In genomic region chr1:193002307-193002706, GRCm38 (mm10) we compare ENCODE assay signal across 26 mouse cellular contexts. TPM values are rescaled to one million over a fixed set of nuclear protein-coding genes. Genes with fewer than 3 reads are reported as not detected.
DNase-seq lines count a peak whose midpoint lies in the region; ATAC-seq and TF ChIP-seq lines count a peak whose summit lies in the region.
"Had no signal": no experiment of that assay in that cellular context is flagged by ENCODE, and none has a peak within 500 bp of the region (broad histone marks: within the 10 kb centered on the region; RNA-seq: fewer than 3 reads in every experiment).

No protein-coding gene starts in this region.

- H3K4me3 ChIP-seq in liver, embryonic 11.5 days (ENCODE audit: low read depth, low read length), result no peak overlapping the region
- no peak overlapping the region; the same call in 1 of the 2 replicates for H3K4me3 ChIP-seq in bone marrow macrophage, adult 2 months (ENCODE audit: insufficient read depth, low read length)
- no peak overlapping the region for H3K4me3 ChIP-seq in liver, embryonic 13.5 days (replicated peaks)
- no peak overlapping the region for H3K4me3 ChIP-seq in hindbrain, embryonic 16.5 days (ENCODE audit: low read length)
- H3K4me3 ChIP-seq: forebrain, embryonic 13.5 days; hindbrain, embryonic 10.5 days; hindbrain, embryonic 15.5 days; midbrain, embryonic 10.5 days had no signal

- H3K4me1 ChIP-seq in liver, embryonic 11.5 days (replicated peaks; ENCODE audit: control insufficient read depth, insufficient read depth, low read length), result peaks cover 14% of the 10 kb centered on the region
- H3K4me1 ChIP-seq in bone marrow macrophage, adult 2 months (ENCODE audit: control insufficient read depth, insufficient read depth, low read length), result peaks cover 17% of the 10 kb centered on the region
- H3K4me1 ChIP-seq in liver, embryonic 13.5 days (replicated peaks), result peaks cover 79% of the 10 kb centered on the region
- H3K4me1 ChIP-seq in hindbrain, embryonic 16.5 days (ENCODE audit: control insufficient read depth, insufficient read depth, low read depth, low read length), result no peaks in the 10 kb centered on the region
- H3K4me1 ChIP-seq: forebrain, embryonic 13.5 days; hindbrain, embryonic 10.5 days; hindbrain, embryonic 15.5 days; midbrain, embryonic 10.5 days had no signal

- H3K27me3 ChIP-seq in liver, embryonic 11.5 days (replicated peaks; ENCODE audit: control insufficient read depth, insufficient read depth, low read length), result no peaks in the 10 kb centered on the region
- H3K27me3 ChIP-seq in liver, embryonic 13.5 days, result no peaks in the 10 kb centered on the region
- no peaks in the 10 kb centered on the region for H3K27me3 ChIP-seq in hindbrain, embryonic 16.5 days (replicated peaks; ENCODE audit: control insufficient read depth, insufficient read depth, low read length)
- H3K27me3 ChIP-seq: CH12.LX; forebrain, embryonic 13.5 days; hindbrain, embryonic 15.5 days had no signal

- TF ChIP-seq POLR2A in bone marrow macrophage, adult 2 months (IDR thresholded peaks at IDR 0.05; ENCODE audit: borderline replicate concordance, low read depth, low read length), result no peak

- ATAC-seq in liver, embryonic 11.5 days (replicated peaks; ENCODE audit: low FRiP score), result no peak
- no peak for ATAC-seq in liver, embryonic 13.5 days (ENCODE audit: low read depth)
- peak; percentile 48 for ATAC-seq in megakaryocyte, adult 5-6 weeks (ENCODE audit: poor library complexity, severe bottlenecking)
- ATAC-seq in hindbrain, embryonic 16.5 days, result no peak
- ATAC-seq: forebrain, embryonic 13.5 days; midbrain, embryonic 16.5 days had no signal

- H3K9me3 ChIP-seq in liver, embryonic 11.5 days (ENCODE audit: control insufficient read depth, low read length), result no peaks in the 10 kb centered on the region
- H3K9me3 ChIP-seq in liver, embryonic 13.5 days (replicated peaks), result no peaks in the 10 kb centered on the region
- no peaks in the 10 kb centered on the region for H3K9me3 ChIP-seq in hindbrain, embryonic 16.5 days (ENCODE audit: control insufficient read depth, low read length)
- H3K9me3 ChIP-seq: forebrain, embryonic 13.5 days; hindbrain, embryonic 10.5 days; hindbrain, embryonic 15.5 days; midbrain, embryonic 10.5 days had no signal

- H3K4me2 ChIP-seq in liver, embryonic 11.5 days, result no peak overlapping the region
- peak overlapping the region; percentile 50 for H3K4me2 ChIP-seq in liver, embryonic 13.5 days
- H3K4me2 ChIP-seq in hindbrain, embryonic 16.5 days (ENCODE audit: low read length), result no peak overlapping the region
- H3K4me2 ChIP-seq: forebrain, embryonic 13.5 days; hindbrain, embryonic 15.5 days had no signal

- WGBS in liver, embryonic 11.5 days, result 75% methylated on average over 4 of the region's 4 CpGs
- WGBS in liver, embryonic 13.5 days (ENCODE audit: insufficient replicate concordance), result 62% methylated on average over 4 of the region's 4 CpGs
- 91% methylated on average over 4 of the region's 4 CpGs for WGBS in hindbrain, embryonic 16.5 days

- peak overlapping the region; percentile 82 for H3K27ac ChIP-seq in liver, embryonic 11.5 days (ENCODE audit: low read depth, low read length)
- H3K27ac ChIP-seq in bone marrow macrophage, adult 2 months (ENCODE audit: insufficient read depth, low read depth, low read length), result peak overlapping the region; percentile 88
- peak overlapping the region; percentile 98 for H3K27ac ChIP-seq in liver, embryonic 13.5 days
- H3K27ac ChIP-seq in hindbrain, embryonic 16.5 days (ENCODE audit: low read depth, low read length), result no peak overlapping the region
- H3K27ac ChIP-seq: forebrain, embryonic 13.5 days; hindbrain, embryonic 10.5 days; hindbrain, embryonic 15.5 days; macrophage; midbrain, embryonic 10.5 days had no signal

- H3K9ac ChIP-seq in liver, embryonic 11.5 days (ENCODE audit: low read depth, low read length), result no peak overlapping the region
- peak overlapping the region; percentile 49; the same call in 1 of the 2 replicates for H3K9ac ChIP-seq in liver, embryonic 13.5 days
- H3K9ac ChIP-seq in hindbrain, embryonic 16.5 days (ENCODE audit: low read depth, low read length), result no peak overlapping the region
- H3K9ac ChIP-seq: forebrain, embryonic 13.5 days; hindbrain, embryonic 15.5 days had no signal

- no peak for TF ChIP-seq CTCF in bone marrow macrophage, adult 2 months (IDR thresholded peaks at IDR 0.05; ENCODE audit: low read depth, low read length)

- no peak for DNase-seq in liver, embryonic 11.5 days (ENCODE audit: low spot score)
- DNase-seq in liver, result no peak
- no peak for DNase-seq in liver, embryonic 13.5 days
- no peak for DNase-seq in thymus, postnatal 10 days (ENCODE audit: low spot score in 2 of 2)
- DNase-seq in embryo, embryonic 9.5 days (ENCODE audit: extremely low spot score), result no peak
- DNase-seq: adrenal gland, postnatal 10 days; cerebellum, adult 11-12 months; cerebellum, adult 9-11 months; gastrocnemius, postnatal 36 days; heart, postnatal 14 days; kidney, postnatal 10 days; layer of hippocampus, adult 9-11 months; spleen, adult 18-20 months; thymus, adult 2 months had no signal

- H3K36me3 ChIP-seq in liver, embryonic 11.5 days (ENCODE audit: control insufficient read depth, insufficient read depth, low read length), result no peaks in the 10 kb centered on the region
- no peaks in the 10 kb centered on the region for H3K36me3 ChIP-seq in liver, embryonic 13.5 days
- H3K36me3 ChIP-seq in hindbrain, embryonic 16.5 days (ENCODE audit: control insufficient read depth, insufficient read depth, low read length), result no peaks in the 10 kb centered on the region
- H3K36me3 ChIP-seq: hindbrain, embryonic 10.5 days; hindbrain, embryonic 15.5 days; midbrain, embryonic 10.5 days had no signal

RNA-seq across cellular contexts. Expression of gene Syt14, which starts 33.3 kb away (rescaled TPM):
- 2.3 TPM in 2 replicates for polyA plus RNA-seq in liver, embryonic 11.5 days (2014; fragmentation: Nextera tagmentation; extraction: Ambion mirVana)
- not detected in 2 replicates for polyA plus RNA-seq in bone marrow macrophage, adult 2 months (2012; ENCODE audit: insufficient read depth, insufficient read length, missing spikeins)
- polyA plus RNA-seq in liver, embryonic 13.5 days (2015; fragmentation: Nextera tagmentation; extraction: Ambion mirVana), result 5.0 and 5.3 TPM in 2 replicates
- total RNA-seq in megakaryocyte, adult 5-6 weeks (2015), result not detected in 2 replicates
- not detected in 2 replicates for total RNA-seq in megakaryocyte, adult 5-6 weeks (2017)
- polyA plus RNA-seq in hindbrain, embryonic 16.5 days (2015; fragmentation: Nextera tagmentation; extraction: Ambion mirVana), result 4.5 and 5.7 TPM in 2 replicates
- total RNA-seq: CH12.LX had no signal
- polyA plus RNA-seq: C2C12; liver, adult 2 months; macrophage had no signal
